Mouse (Mus musculus) CH12.LX (cell line): ENCODE data around the gene Dlgap1.

ENCODE experiments used
- CTCF ChIP-seq, 2 experiments: IDR thresholded peaks in 1 of 2; conservative IDR thresholded peaks in 1 of 2; 2 replicates each; pipeline ENCODE4 v1.5.1; 2011 to 2012; ENCODE audit warnings: low read depth in 2 of 2, low read length in 2 of 2, improper control_type of control experiment in 1 of 2, inconsistent platforms in 1 of 2, mild to moderate bottlenecking in 1 of 2, moderate library complexity in 1 of 2
- MAZ ChIP-seq: IDR thresholded peaks from 2 replicates; pipeline ENCODE4 v1.6.1; 2012; ENCODE audit warnings: low read depth, mild to moderate bottlenecking, inconsistent platforms, low read length, improper control_type of control experiment, moderate library complexity
- MEF2A ChIP-seq: IDR thresholded peaks from 2 replicates; pipeline ENCODE4 v1.6.1; 2014; ENCODE audit warnings: low read depth, mild to moderate bottlenecking, inconsistent platforms, low read length, improper control_type of control experiment, borderline replicate concordance
- POLR2A ChIP-seq: IDR thresholded peaks from 2 replicates; pipeline ENCODE4 v1.6.1; 2011; ENCODE audit warnings: low read depth, mild to moderate bottlenecking, improper control_type of control experiment, low read length
- SIN3A ChIP-seq: IDR thresholded peaks from 2 replicates; pipeline ENCODE4 v1.6.1; 2012; ENCODE audit warnings: low read length, improper control_type of control experiment, inconsistent platforms
- SMC3 ChIP-seq: IDR thresholded peaks from 2 replicates; pipeline ENCODE4 v1.6.1; 2011; ENCODE audit warnings: low read depth, low read length, improper control_type of control experiment
- UBTF ChIP-seq: IDR thresholded peaks from 2 replicates; pipeline ENCODE4 v1.6.1; 2012; ENCODE audit warnings: low read depth, mild to moderate bottlenecking, inconsistent platforms, low read length, improper control_type of control experiment, moderate library complexity

DNA sequence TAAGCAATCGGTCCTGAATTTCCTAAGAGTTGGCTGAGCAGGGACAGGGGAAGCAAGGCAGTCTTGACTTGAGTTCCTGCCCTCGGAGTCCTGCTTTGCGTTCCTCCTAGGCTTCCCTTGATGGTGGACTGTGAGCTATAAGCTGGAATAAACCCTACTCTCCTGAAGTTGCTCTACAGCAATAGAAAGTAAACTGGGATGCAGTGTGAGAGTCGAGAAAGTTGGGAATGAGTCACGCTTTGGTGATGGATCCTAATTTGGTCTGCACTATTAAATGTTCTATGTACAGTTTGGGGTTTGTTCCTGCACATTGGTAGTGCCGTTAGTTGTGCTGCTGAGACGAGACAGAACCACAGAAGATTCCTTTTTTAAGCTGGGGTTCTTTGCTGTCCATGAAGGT lies 348.9 kb downstream of the Dlgap1 start:
- TF ChIP-seq POLR2A: no peak
- no peak for TF ChIP-seq CTCF (conservative IDR thresholded peaks at IDR 0.05 in 1 of 2, IDR thresholded peaks at IDR 0.05 in 1 of 2; ENCODE audit: low read depth in 2 of 2, low read length in 2 of 2)
- no peak for TF ChIP-seq UBTF
- no peak for TF ChIP-seq SMC3
- TF ChIP-seq SIN3A: no peak
- TF ChIP-seq MEF2A: no peak
- TF ChIP-seq MAZ: no peak
